Mouse (Mus musculus) hindbrain, embryonic 10.5 days (tissue): ENCODE data around the gene Mfsd2b. TPM values are rescaled to one million over a fixed set of nuclear protein-coding genes. Genes with fewer than 3 reads are reported as not detected.
"Not testable (repeated sequence)": the region's sequence is repeated elsewhere in the genome, so short reads cannot be mapped to it uniquely, and the experiment has no call there.

ENCODE experiments used
- DNase-seq: peaks from one replicate; pipeline ENCODE4 v3.0.0-alpha.2; 2017; ENCODE audit warnings: low spot score
- H3K27ac ChIP-seq: fragments of 300-500 bp; sonication (generic); 2 replicates; pipeline ENCODE4 v1.5.1; 2016; ENCODE audit warnings: mild to moderate bottlenecking, moderate library complexity
- H3K27me3 ChIP-seq: fragments of 300-500 bp; sonication (generic); 2 replicates; pipeline ENCODE4 v1.6.1; 2016; ENCODE audit warnings: mild to moderate bottlenecking; ENCODE audit not compliant: poor library complexity, insufficient read depth, severe bottlenecking
- H3K36me3 ChIP-seq: fragments of 300-500 bp; sonication (generic); 2 replicates; pipeline ENCODE4 v1.6.1; 2016; ENCODE audit warnings: mild to moderate bottlenecking, moderate library complexity
- H3K4me1 ChIP-seq: fragments of 300-500 bp; sonication (generic); replicated peaks from 2 replicates; pipeline ENCODE4 v1.6.1; 2016; ENCODE audit warnings: mild to moderate bottlenecking
- H3K4me3 ChIP-seq: fragments of 300-500 bp; sonication (generic); 2 replicates; pipeline ENCODE4 v1.5.1; 2016; ENCODE audit warnings: mild to moderate bottlenecking, moderate library complexity
- H3K9me3 ChIP-seq: fragments of 300-500 bp; sonication (generic); 2 replicates; pipeline ENCODE4 v1.6.1; 2016; ENCODE audit warnings: mild to moderate bottlenecking, moderate library complexity
- WGBS: fragments of 180-500 bp; shearing (Covaris S2); methylation state at CpG from one replicate; pipeline ENCODE4 v1.1.7; 2016; 5-methylcytosine and 5-hydroxymethylcytosine counted together
- polyA plus RNA-seq: library from polyadenylated mRNA; unstranded; fragments of >200 nt; fragmentation: Nextera tagmentation; extraction: Ambion mirVana; gene quantifications from 2 replicates; pipeline ENCODE4 v1.2.1, GENCODE M21; 2016

Gene Mfsd2b
- 4.1 and 4.7 TPM in 2 replicates for polyA plus RNA-seq

DNA sequence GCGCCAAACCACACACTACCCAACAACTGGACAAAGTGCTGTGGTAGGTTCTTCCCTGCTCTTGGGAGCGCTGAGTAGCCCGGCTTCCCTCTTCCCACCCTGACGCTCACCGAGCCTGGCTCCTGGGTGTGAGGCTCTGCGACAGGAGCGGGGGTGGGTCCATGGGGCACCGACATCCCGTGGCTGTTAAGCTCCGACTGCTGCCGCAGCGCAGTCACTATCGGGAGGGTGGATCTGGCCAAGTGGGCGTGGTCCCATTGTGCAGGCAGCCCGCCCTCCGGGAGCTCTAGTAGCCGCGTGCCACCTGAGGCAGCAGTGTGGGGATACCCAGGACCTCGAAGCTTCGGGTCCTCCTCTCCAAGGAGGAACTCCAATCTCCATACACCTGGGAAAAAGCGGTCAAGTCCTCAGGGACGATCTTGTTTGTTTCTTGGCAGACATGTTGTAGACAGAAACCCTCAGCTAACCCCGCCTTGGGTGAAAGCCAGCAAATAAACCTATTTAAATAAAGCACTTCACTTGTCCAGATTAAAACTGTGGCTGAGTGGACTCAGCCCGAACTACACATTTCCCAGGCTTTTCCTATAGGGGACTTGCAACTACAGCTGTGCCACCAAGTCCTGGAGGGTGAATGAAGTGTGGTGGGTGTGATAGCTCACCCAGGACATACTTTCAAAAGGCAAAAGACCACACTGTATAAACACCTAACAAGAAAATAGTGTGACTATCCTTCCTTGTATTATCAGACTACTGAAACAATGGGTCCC lies at the start of gene Mfsd2b:
Gene Mfsd2b (minus strand): TSS at position 199 of the 767 bp plus-strand sequence.
- H3K4me1 ChIP-seq: peaks cover 13% of the 10 kb centered on the region; the same call in 1 of the 2 replicates
- peak within 1 kb of the TSS; percentile 54 for H3K4me3 ChIP-seq
- peak within 1 kb of the TSS; percentile 74 for H3K27ac ChIP-seq
- DNase-seq: peak; percentile 63
- peaks cover 13% of the 10 kb centered on the region for H3K27me3 ChIP-seq
- WGBS: 7% methylated on average over 24 of the region's 24 CpGs
- H3K36me3 ChIP-seq: peaks cover 12% of the 10 kb centered on the region
- no peaks in the 10 kb centered on the region for H3K9me3 ChIP-seq

GRCm38 (mm10) chr12:4917805-4918591 lies 43.8 kb upstream of the Mfsd2b start:
- no peaks in the 10 kb centered on the region for H3K27me3 ChIP-seq
- WGBS: under 1% methylated on average over 48 of the region's 48 CpGs
- no peaks in the 10 kb centered on the region for H3K36me3 ChIP-seq

DNA sequence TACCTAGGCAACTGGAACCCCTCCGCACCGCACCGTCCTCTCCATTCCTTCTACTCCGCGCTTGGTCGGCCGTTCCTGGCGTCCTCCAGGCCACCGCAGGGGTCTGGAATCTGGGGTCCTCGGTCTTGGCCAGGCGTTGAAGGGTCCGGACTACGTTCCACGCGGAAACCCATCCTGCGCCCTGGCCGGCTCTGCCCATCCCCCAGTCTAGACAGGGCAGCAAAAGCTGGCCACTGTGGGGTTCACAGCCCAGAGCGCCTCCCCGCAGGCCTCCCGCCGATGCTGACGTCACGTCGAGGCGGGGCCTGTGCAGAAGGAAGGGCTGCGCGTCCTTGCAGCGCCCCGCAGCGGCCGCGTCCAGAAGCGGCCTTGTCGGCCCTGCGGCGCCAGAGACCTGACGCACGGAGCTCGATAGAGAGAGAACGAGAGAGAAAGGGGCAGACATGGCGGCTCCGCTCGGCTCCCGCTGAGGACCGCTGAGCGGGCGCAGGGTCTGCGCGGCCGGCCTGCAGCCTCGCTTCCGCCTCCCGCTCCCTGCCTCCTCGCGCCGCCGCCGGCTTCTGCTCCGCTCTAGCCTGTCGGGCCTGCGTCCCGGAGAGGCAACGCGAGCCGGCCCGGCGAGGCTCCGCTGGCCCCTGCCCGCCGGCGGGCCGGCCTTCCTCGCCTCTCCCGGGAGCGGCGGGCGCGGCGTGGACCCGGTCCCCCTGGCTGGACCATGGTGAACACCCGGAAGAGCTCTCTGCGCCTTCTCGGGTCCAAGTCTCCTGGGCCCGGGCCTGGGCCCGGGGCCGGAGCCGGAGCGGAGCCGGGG lies 43.0 kb upstream of the Mfsd2b start, which contains the start of gene Atad2b:
Gene Atad2b (plus strand): TSS at position 360 of the 811 bp plus-strand sequence.
- Histone ChIP-seq H3K9me3 (no peaks in the 10 kb centered on the region), H3K4me1 (peaks cover 23% of the 10 kb centered on the region), H3K36me3 (no peaks in the 10 kb centered on the region), H3K27ac (peak within 1 kb of the TSS; percentile 100), H3K4me3 (peak within 1 kb of the TSS; percentile 92), H3K27me3 (no peaks in the 10 kb centered on the region)
- DNase-seq: peak; percentile 96
- under 1% methylated on average over 89 of the region's 89 CpGs for WGBS

More at GRCm38 (mm10) chr12:4917805-4918591, 43.8 kb upstream of the Mfsd2b start:
- Histone ChIP-seq H3K27ac (peak overlapping the region; percentile 100), H3K9me3 (no peaks in the 10 kb centered on the region), H3K4me1 (peaks cover 23% of the 10 kb centered on the region), H3K4me3 (peak overlapping the region; percentile 92)
- peak; percentile 78 for DNase-seq

DNA sequence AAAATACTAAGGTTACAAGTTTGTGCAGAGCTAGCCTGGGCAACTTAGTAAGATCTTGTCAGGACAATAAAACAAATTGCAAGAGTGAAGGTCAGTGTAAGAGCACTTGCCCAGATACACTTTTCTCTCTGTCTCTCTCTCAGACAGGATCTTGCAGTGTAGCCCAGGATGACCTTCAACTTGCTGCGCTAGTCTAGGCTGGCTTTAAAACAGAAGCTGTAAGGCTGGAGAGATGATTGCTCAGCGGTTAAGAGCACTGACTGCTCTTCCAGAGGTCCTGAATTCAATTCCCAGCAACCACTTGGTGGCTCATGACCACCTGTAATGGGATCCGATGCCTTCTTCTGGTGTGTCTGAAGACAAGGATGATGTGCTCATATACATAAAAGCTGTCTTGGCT lies 40.8 kb upstream of the Mfsd2b start:
- H3K36me3 ChIP-seq: no peaks in the 10 kb centered on the region
- no peaks in the 10 kb centered on the region for H3K27me3 ChIP-seq
- DNase-seq: no peak
- whole genome bisulfite sequencing: 83% methylated on average over 3 of the region's 3 CpGs
- no peaks in the 10 kb centered on the region for H3K9me3 ChIP-seq
- peaks cover 23% of the 10 kb centered on the region for H3K4me1 ChIP-seq
- no peak overlapping the region for H3K4me3 ChIP-seq
- H3K27ac ChIP-seq: no peak overlapping the region

DNA sequence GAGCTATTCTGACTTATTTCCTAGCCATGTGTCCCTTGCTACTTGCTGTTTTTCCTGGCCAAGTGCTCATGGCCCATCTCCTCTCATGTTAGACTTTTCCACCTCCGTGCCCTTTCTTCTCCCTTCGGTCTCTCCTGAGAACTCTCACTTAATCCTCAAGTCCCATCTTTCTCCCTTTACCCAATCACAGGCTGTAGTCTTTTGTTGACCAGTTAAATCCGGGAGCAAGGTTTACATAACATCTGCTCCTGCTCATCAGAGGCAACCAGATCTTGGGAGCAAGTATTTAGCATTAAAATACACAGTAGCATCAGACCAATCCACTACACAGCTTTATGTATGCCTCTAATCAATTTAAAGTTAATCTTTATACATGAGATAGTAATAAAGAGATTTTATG lies 40.3 kb upstream of the Mfsd2b start:
- Histone ChIP-seq H3K9me3 (no peaks in the 10 kb centered on the region), H3K4me3 (no peak overlapping the region), H3K27me3 (no peaks in the 10 kb centered on the region), H3K4me1 (peaks cover 18% of the 10 kb centered on the region), H3K36me3 (no peaks in the 10 kb centered on the region), H3K27ac (no peak overlapping the region)
- WGBS: 55% methylated on average over 3 of the region's 3 CpGs
- DNase-seq: no peak

GRCm38 (mm10) chr12:4911716-4912115 lies 37.6 kb upstream of the Mfsd2b start:
- H3K27ac ChIP-seq: no peak overlapping the region
- WGBS: 80% methylated on average over 4 of the region's 4 CpGs
- peaks cover 8% of the 10 kb centered on the region; the same call in 1 of the 2 replicates for H3K4me1 ChIP-seq
- no peak overlapping the region for H3K4me3 ChIP-seq
- no peaks in the 10 kb centered on the region for H3K9me3 ChIP-seq
- H3K27me3 ChIP-seq: no peaks in the 10 kb centered on the region
- no peaks in the 10 kb centered on the region for H3K36me3 ChIP-seq
- no peak for DNase-seq

DNA sequence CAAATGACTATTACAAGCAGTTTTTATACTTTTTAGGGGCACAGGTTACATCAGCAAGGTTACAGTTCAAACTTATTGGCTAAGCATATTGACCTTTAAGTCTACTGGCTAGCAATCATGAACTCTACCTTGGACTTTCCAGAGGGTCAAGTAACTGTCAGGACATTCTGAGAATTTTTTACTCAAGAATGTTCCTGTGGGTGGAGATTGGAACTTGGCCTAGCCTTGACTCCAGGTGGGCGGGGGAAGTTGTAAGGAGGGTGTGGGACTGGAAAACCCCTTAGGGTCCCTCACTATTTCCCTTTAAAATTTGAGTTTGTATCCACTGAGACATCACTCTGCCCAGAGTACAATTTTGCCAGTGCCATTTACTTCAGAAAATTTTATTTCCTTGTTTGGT lies 36.3 kb upstream of the Mfsd2b start:
- 98% methylated on average over 1 of the region's 1 CpGs for WGBS

DNA sequence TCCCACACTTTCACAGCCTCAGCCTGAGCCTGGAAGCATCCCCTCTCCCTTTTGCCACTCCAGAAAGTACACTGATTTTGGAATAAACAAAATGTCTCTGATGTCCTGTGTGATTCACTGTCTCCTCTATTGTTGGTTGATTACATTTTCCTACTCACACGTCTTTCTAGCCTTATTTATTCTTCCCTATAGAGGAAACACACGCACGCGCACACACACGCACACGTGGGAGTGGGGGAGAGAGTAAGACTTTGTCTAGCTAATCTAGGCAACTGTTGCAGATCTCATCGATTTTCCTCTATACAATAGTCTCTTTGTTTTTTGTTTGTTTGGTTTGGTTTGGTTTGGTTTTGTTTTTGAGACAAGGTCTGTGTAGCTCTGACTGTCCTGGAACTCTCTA lies 34.2 kb upstream of the Mfsd2b start:
- Histone ChIP-seq H3K4me3 (peak overlapping the region; percentile 78), H3K27ac (peak overlapping the region; percentile 94; the same call in 1 of the 2 replicates), H3K27me3 (no peaks in the 10 kb centered on the region), H3K4me1 (0 out of 2 replicates have a peak, but pooled peaks cover 8% of the 10 kb centered on the region), H3K36me3 (no peaks in the 10 kb centered on the region), H3K9me3 (no peaks in the 10 kb centered on the region)
- no peak for DNase-seq
- 93% methylated on average over 7 of the region's 7 CpGs for WGBS

More for the DNA sequence above, 36.3 kb upstream of the Mfsd2b start:
- H3K4me1 ChIP-seq, H3K36me3 ChIP-seq, H3K4me3 ChIP-seq, H3K27me3 ChIP-seq, H3K9me3 ChIP-seq, DNase-seq, H3K27ac ChIP-seq: not testable (repeated sequence)

DNA sequence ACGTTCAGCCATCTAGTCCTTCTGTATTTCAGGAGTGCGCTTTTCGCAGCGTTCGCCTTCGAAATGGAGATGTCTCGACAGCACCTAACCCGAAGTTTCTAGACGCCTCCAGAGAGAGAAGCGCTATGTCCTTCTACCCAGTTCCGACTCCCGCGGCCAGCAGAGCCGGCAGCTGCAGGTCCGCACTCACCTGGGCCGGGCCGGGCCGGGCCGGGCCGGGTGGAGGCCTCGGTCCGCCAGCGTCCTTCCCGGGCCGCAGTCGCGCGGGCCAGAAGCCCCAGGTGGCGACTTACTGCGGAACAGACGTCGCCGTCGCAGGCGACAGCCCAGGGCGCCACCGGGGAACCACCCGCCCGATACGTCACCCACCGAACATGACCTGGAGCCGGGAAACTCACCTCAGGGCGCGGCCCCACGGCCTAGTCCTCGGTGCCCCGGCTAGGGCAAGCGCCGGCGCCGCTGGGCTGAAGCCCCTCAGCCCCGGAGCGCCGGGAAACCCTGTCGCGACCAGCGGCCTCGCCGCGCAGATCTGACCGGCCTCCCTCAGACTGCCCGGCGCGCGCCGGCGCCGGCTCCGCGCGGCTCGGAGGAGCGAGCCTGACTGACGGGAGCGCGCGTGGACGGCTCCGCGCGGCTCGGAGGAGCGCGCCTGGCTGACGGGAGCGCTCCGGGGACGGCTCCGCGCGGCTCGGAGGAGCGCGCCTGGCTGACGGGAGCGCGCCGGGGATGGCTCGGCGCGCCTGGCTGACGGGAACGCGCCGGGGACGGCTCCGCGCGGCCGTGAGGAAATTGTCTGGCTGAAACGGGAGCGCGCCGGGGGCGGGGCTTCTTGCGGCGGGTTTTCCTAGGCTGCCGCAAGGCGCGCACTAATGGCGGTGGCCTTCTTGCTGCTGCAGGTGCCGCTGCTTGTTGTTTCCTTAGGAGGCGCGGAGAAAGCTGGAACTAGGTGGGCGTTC lies 33.1 kb upstream of the Mfsd2b start, which contains the start of gene Ubxn2a:
Gene Ubxn2a (minus strand): TSS at position 755 of the 956 bp plus-strand sequence.
- Histone ChIP-seq H3K36me3 (no peaks in the 10 kb centered on the region), H3K4me3 (peak within 1 kb of the TSS; percentile 78), H3K27me3 (no peaks in the 10 kb centered on the region), H3K27ac (peak within 1 kb of the TSS; percentile 94), H3K9me3 (no peaks in the 10 kb centered on the region), H3K4me1 (0 out of 2 replicates have a peak, but pooled peaks cover 8% of the 10 kb centered on the region)
- DNase-seq: peak; percentile 88
- under 1% methylated on average over 125 of the region's 125 CpGs for WGBS

- Histone ChIP-seq H3K27me3 (no peaks in the 10 kb centered on the region), H3K4me3 (peak overlapping the region; percentile 78), H3K36me3 (0 out of 2 replicates have a peak, but pooled peaks cover 4% of the 10 kb centered on the region), H3K9me3 (no peaks in the 10 kb centered on the region), H3K4me1 (0 out of 2 replicates have a peak, but pooled peaks cover 8% of the 10 kb centered on the region), H3K27ac (peak overlapping the region; percentile 94; the same call in 1 of the 2 replicates)
- 68% methylated on average over 7 of the region's 7 CpGs for WGBS
- DNase-seq: no peak
Observed at GRCm38 (mm10) chr12:4906476-4906875, 32.3 kb upstream of the Mfsd2b start.

DNA sequence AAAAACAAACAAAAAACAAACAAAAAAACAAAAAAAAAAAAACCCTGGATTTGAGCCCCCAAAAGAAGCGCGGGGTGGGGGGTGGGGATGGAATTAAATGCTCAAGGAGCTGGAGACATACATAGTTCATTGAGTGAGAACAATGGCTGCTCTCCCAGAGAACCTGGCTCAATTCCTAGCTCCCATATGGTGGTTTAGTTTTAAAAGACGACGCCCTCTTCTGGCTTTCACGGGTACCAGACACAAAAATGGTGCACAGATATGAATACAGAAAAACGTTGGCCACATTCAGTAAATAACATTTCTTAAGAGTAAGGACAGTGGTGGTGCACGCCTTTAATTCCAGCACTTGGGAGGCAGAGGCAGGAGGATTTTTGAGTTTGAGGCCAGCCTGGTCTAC lies 31.8 kb upstream of the Mfsd2b start:
- no peaks in the 10 kb centered on the region for H3K9me3 ChIP-seq
- peaks cover 7% of the 10 kb centered on the region; the same call in 1 of the 2 replicates for H3K36me3 ChIP-seq
- H3K27me3 ChIP-seq: no peaks in the 10 kb centered on the region
- no peak overlapping the region for H3K4me3 ChIP-seq
- H3K4me1 ChIP-seq: 0 out of 2 replicates have a peak, but pooled peaks cover 8% of the 10 kb centered on the region
- no peak for DNase-seq
- H3K27ac ChIP-seq: no peak overlapping the region
- WGBS: 84% methylated on average over 7 of the region's 7 CpGs
